Mouse (Mus musculus) kidney, postnatal 0 days (tissue): ENCODE measurements around the gene Rag2. TPM values are rescaled to one million over a fixed set of nuclear protein-coding genes. Genes with fewer than 3 reads are reported as not detected.

Source experiments
- ATAC-seq: fragments of 200-750 bp; cut with Nextera tagmentation; replicated peaks from 2 replicates; pipeline ENCODE4 v1.8.0; 2017; ENCODE audit warnings: low read depth, moderate number of reproducible peaks, moderate TSS enrichment, moderate library complexity; ENCODE audit not compliant: low FRiP score
- DNase-seq: peaks from one replicate; pipeline ENCODE4 v3.0.0-alpha.2; 2016; ENCODE audit warnings: low spot score
- H3K27ac ChIP-seq: fragments of 300-500 bp; sonication (generic); 2 replicates; pipeline ENCODE4 v1.5.1; 2014; ENCODE audit warnings: mild to moderate bottlenecking
- H3K27me3 ChIP-seq: fragments of 300-500 bp; sonication (generic); 2 replicates; pipeline ENCODE4 v1.6.1; 2014; ENCODE audit warnings: low read length, mixed read lengths; ENCODE audit not compliant: insufficient read depth
- H3K36me3 ChIP-seq: fragments of 300-500 bp; sonication (generic); 2 replicates; pipeline ENCODE4 v1.6.1; 2014; ENCODE audit warnings: low read length, mixed read lengths; ENCODE audit not compliant: insufficient read depth
- H3K4me1 ChIP-seq: fragments of 300-500 bp; sonication (generic); replicated peaks from 2 replicates; pipeline ENCODE4 v1.6.1; 2014; ENCODE audit warnings: antibody characterized with exemption, low read length, mixed read lengths; ENCODE audit not compliant: insufficient read depth
- H3K4me2 ChIP-seq: fragments of 300-500 bp; sonication (generic); 2 replicates; pipeline ENCODE4 v1.6.1; 2014; ENCODE audit warnings: mild to moderate bottlenecking, low read length, moderate library complexity, mixed read lengths
- H3K4me3 ChIP-seq: fragments of 300-500 bp; sonication (generic); replicated peaks from 2 replicates; pipeline ENCODE4 v1.5.1; 2014; ENCODE audit warnings: low read depth, low read length
- H3K9ac ChIP-seq: fragments of 300-500 bp; sonication (generic); 2 replicates; pipeline ENCODE4 v1.6.1; 2014; ENCODE audit warnings: low read depth, low read length
- H3K9me3 ChIP-seq: fragments of 300-500 bp; sonication (generic); replicated peaks from 2 replicates; pipeline ENCODE4 v1.6.1; 2016; ENCODE audit warnings: low read length, inconsistent platforms, mixed read lengths
- CTCF ChIP-seq: IDR thresholded peaks from 2 replicates; pipeline ENCODE4 v1.5.1; 2016; ENCODE audit warnings: antibody characterized with exemption, low read depth, mild to moderate bottlenecking, moderate library complexity
- WGBS: fragments of 180-500 bp; shearing (Covaris S2); extraction: QIAGEN DNeasy Blood & Tissue Kit; methylation state at CpG from one replicate; pipeline ENCODE4 v1.1.7; 2014; 5-methylcytosine and 5-hydroxymethylcytosine counted together
- polyA plus RNA-seq: library from polyadenylated mRNA; unstranded; fragments of >200 nt; fragmentation: Nextera tagmentation; extraction: Ambion mirVana; gene quantifications from 2 replicates; pipeline ENCODE4 v1.2.1, GENCODE M21; 2015

Gene Rag2
- polyA plus RNA-seq, 1 experiment from 2014 or later, result not detected

- peak within 1 kb of the TSS; percentile 63; the same call in 1 of the 2 replicates for H3K27ac ChIP-seq
- H3K9me3 ChIP-seq, result no peaks in the 10 kb centered on the region
- H3K36me3 ChIP-seq, result no peaks in the 10 kb centered on the region
- peak within 1 kb of the TSS; percentile 71 for H3K4me2 ChIP-seq
- H3K4me3 ChIP-seq, result peak within 1 kb of the TSS; percentile 96
- WGBS, result under 1% methylated on average over 66 of the region's 68 CpGs
- no peaks in the 10 kb centered on the region for H3K27me3 ChIP-seq
- peak; percentile 88 for TF ChIP-seq CTCF
- DNase-seq, result peak; percentile 95
- H3K4me1 ChIP-seq, result peaks cover 4% of the 10 kb centered on the region; the same call in 1 of the 2 replicates
- peak; percentile 96 for ATAC-seq
- peak within 1 kb of the TSS; percentile 95 for H3K9ac ChIP-seq
Measured at GRCm38 (mm10) chr2:101678236-101679021, 53.9 kb downstream of the Rag2 start, which contains the start of gene Traf6. TSS of gene Traf6 (plus strand) at chr2:101678429.

GRCm38 (mm10) chr2:101679164-101679784 lies 54.8 kb downstream of the Rag2 start:
- Histone ChIP-seq H3K27me3 (no peaks in the 10 kb centered on the region), H3K9ac (peak overlapping the region; percentile 95; the same call in 1 of the 2 replicates), H3K36me3 (no peaks in the 10 kb centered on the region), H3K9me3 (no peaks in the 10 kb centered on the region), H3K27ac (no peak overlapping the region), H3K4me1 (peaks cover 4% of the 10 kb centered on the region; the same call in 1 of the 2 replicates), H3K4me3 (peak overlapping the region; percentile 96), H3K4me2 (peak overlapping the region; percentile 71)
- ATAC-seq, result no peak
- DNase-seq, result peak; percentile 28
- no peak for TF ChIP-seq CTCF
- WGBS, result 3% methylated on average over 15 of the region's 15 CpGs

Other genes with a start within 250 kb of the Rag2 start
- 0.01 and 0.05 TPM in 2 replicates for gene Rag1, start 24.8 kb downstream of the Rag2 start, polyA plus RNA-seq
- gene B230118H07Rik, start 24.8 kb downstream of the Rag2 start, polyA plus RNA-seq, result 65.8 and 75.1 TPM in 2 replicates
- gene Traf6, start 53.7 kb downstream of the Rag2 start, polyA plus RNA-seq, result 7.4 and 8.6 TPM in 2 replicates